Mouse (Mus musculus) embryonic fibroblast, embryonic 13.5 days (primary cell): ENCODE measurements around the gene Clic5.

Experiments
- CTCF ChIP-seq: IDR thresholded peaks from 2 replicates; pipeline ENCODE4 v1.5.1; 2011; ENCODE audit warnings: mild to moderate bottlenecking, control low read depth, low read length, moderate library complexity, borderline replicate concordance; ENCODE audit not compliant: insufficient read depth
- POLR2A ChIP-seq: IDR thresholded peaks from 2 replicates; pipeline ENCODE4 v1.6.1; 2011; ENCODE audit warnings: low read depth, mild to moderate bottlenecking, control low read depth, low read length, moderate library complexity

- TF ChIP-seq CTCF (no peak), POLR2A (no peak)
Observed at GRCm38 (mm10) chr17:44165730-44166347, 22.5 kb upstream of the Clic5 start.
